Mouse (Mus musculus): ENCODE data around the gene Ms4a5.

- TF ChIP-seq CTCF (IDR thresholded peaks at IDR 0.05), result no peak
- TF ChIP-seq POLR2A (IDR thresholded peaks at IDR 0.05; ENCODE audit: insufficient read depth, low read depth, low read length), result no peak
Measured at GRCm38 (mm10) chr19:11308888-11309287, 25.2 kb upstream of the Ms4a5 start.
